Mouse (Mus musculus) E14TG2a.4 (cell line): ENCODE data around the gene Strn4.

Experiments used
- H3K27me3 ChIP-seq: 2 replicates; pipeline ENCODE4 v1.6.1; 2014; ENCODE audit warnings: low read length, control low read depth; ENCODE audit not compliant: insufficient read depth
- H3K36me3 ChIP-seq: 2 replicates; pipeline ENCODE4 v1.6.1; 2014; ENCODE audit warnings: low read length, control low read depth; ENCODE audit not compliant: insufficient read depth
- H3K4me1 ChIP-seq: replicated peaks from 2 replicates; pipeline ENCODE4 v1.6.1; 2014; ENCODE audit warnings: low read depth, low read length, control low read depth
- H3K4me3 ChIP-seq: replicated peaks from 2 replicates; pipeline ENCODE4 v1.5.1; 2014; ENCODE audit warnings: mild to moderate bottlenecking, low read length
- H3K9me3 ChIP-seq: 2 replicates; pipeline ENCODE4 v1.6.1; 2014; ENCODE audit warnings: low read length, control low read depth
- CTCF ChIP-seq: conservative IDR thresholded peaks from 2 replicates; pipeline ENCODE4 v1.5.1; 2014; ENCODE audit warnings: low read length
- NANOG ChIP-seq: IDR thresholded peaks from 2 replicates; pipeline ENCODE4 v1.6.1; 2014; ENCODE audit warnings: borderline replicate concordance, low read length, mixed read lengths
- POU5F1 ChIP-seq: IDR thresholded peaks from 2 replicates; pipeline ENCODE4 v1.6.1; 2014; ENCODE audit warnings: low read length, borderline replicate concordance

Strn4 gene

DNA sequence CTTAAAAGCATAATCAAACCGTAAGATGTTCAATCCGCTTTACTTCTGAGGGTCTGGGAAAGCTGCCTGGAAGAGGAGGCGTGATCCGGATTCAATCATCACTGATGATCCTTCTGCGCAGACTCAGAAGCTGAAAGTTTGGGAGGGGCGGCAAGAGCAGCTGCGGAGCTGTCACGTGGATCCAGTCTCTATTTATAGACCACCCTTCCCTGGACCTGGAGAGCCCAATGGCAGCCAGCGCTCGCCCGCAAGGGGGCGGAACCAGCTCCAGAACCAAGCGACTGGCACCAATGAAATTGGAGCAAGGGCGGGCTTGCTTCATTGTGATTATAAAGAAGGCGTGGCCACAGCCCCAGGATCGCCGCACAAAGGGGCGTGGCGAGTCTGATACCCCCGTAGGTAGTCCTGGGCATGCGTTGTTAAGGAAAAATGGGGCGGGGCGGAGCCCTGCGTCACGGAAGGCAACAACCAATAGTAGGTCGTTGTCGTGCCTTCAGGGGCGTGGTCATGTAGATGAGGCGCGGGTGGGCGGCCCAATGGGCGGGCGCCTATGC, 59.1 kb downstream of the Strn4 start:
- no peak for TF ChIP-seq CTCF
- TF ChIP-seq POU5F1 = no peak
- no peak for TF ChIP-seq NANOG
- Histone ChIP-seq H3K4me1 (peaks cover 52% of the 10 kb centered on the region), H3K9me3 (no peaks in the 10 kb centered on the region), H3K36me3 (no peaks in the 10 kb centered on the region), H3K27me3 (no peaks in the 10 kb centered on the region), H3K4me3 (peak overlapping the region; percentile 88)

DNA sequence AGATGAGACGGTGACA, 59.4 kb downstream of the Strn4 start, which contains the start of gene Dact3:
TSS of gene Dact3 (plus strand) at position 8 of the 16 bp plus-strand sequence.
- TF ChIP-seq POU5F1 (no peak), NANOG (no peak), CTCF (no peak)
- no peaks in the 10 kb centered on the region for H3K27me3 ChIP-seq
- H3K4me1 ChIP-seq = peaks cover 52% of the 10 kb centered on the region
- peak within 1 kb of the TSS; percentile 88 for H3K4me3 ChIP-seq
- H3K36me3 ChIP-seq = no peaks in the 10 kb centered on the region
- no peaks in the 10 kb centered on the region for H3K9me3 ChIP-seq

DNA sequence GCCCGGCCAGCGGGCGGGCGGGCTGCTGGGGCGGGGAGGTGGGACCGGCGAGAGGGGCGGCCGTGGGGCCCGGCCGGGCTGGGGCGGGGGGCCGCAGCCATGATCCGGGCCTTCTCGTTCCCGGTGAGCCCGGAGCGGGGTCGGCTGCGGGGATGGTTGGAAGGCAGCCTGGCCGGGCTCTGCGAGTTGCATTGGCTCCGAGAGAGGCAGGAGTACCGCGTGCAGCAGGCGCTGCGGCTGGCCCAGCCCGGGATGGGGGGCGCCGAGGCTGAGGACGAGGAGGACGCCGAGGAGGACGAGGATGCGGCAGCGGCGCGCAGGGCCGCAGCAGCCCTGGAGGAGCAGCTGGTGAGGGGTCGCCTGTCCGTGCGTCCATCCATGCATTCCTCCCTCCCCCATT, 59.6 kb downstream of the Strn4 start:
- no peaks in the 10 kb centered on the region for H3K9me3 ChIP-seq
- H3K4me1 ChIP-seq = peaks cover 53% of the 10 kb centered on the region
- no peaks in the 10 kb centered on the region for H3K27me3 ChIP-seq
- TF ChIP-seq POU5F1 = no peak
- TF ChIP-seq NANOG = no peak
- TF ChIP-seq CTCF = no peak
- peak overlapping the region; percentile 88 for H3K4me3 ChIP-seq
- no peaks in the 10 kb centered on the region for H3K36me3 ChIP-seq

- Histone ChIP-seq H3K9me3 (no peaks in the 10 kb centered on the region), H3K4me1 (peaks cover 60% of the 10 kb centered on the region), H3K4me3 (peak overlapping the region; percentile 88), H3K27me3 (no peaks in the 10 kb centered on the region), H3K36me3 (no peaks in the 10 kb centered on the region)
- TF ChIP-seq POU5F1 (no peak), NANOG (no peak), CTCF (no peak)
These were observed 60.3 kb downstream of the Strn4 start for GRCm38 (mm10) chr7:16876006-16876405.

GRCm38 (mm10) chr7:16876608-16877007, 60.9 kb downstream of the Strn4 start:
- no peaks in the 10 kb centered on the region for H3K9me3 ChIP-seq
- no peaks in the 10 kb centered on the region for H3K27me3 ChIP-seq
- H3K36me3 ChIP-seq = no peaks in the 10 kb centered on the region
- H3K4me1 ChIP-seq = peaks cover 66% of the 10 kb centered on the region
- TF ChIP-seq POU5F1 (no peak), CTCF (no peak), NANOG (no peak)
- peak overlapping the region; percentile 88 for H3K4me3 ChIP-seq

DNA sequence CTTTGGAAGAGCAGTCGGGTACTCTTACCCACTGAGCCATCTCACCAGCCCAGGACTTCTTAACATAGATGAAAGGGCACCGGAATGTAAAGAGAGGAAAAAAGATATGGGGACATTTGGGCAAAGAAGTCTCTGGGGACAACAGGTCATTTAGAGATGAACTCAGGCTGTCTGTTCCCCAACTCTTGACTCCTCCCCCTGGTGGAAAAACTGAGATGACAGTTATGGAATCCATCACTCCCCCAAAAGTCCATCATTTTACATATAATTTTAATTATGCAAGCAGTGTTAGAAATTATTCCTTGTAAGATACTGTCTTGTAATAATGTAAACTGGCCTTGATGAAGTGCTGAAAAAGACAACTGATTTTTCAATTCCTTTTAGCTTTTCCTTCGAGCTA, 62.0 kb downstream of the Strn4 start:
- TF ChIP-seq POU5F1 (no peak), NANOG (no peak), CTCF (no peak)
- Histone ChIP-seq H3K27me3 (no peaks in the 10 kb centered on the region), H3K4me3 (no peak overlapping the region)

GRCm38 (mm10) chr7:16879796-16880547, 64.3 kb downstream of the Strn4 start:
- Histone ChIP-seq H3K9me3 (no peaks in the 10 kb centered on the region), H3K4me3 (peak overlapping the region; percentile 58), H3K27me3 (no peaks in the 10 kb centered on the region), H3K4me1 (peaks cover 84% of the 10 kb centered on the region), H3K36me3 (peaks cover 6% of the 10 kb centered on the region; the same call in 1 of the 2 replicates)
- TF ChIP-seq POU5F1 (no peak), CTCF (no peak), NANOG (no peak)

More for the DNA sequence above, 62.0 kb downstream of the Strn4 start:
- Histone ChIP-seq H3K9me3 (no peaks in the 10 kb centered on the region), H3K4me1 (peaks cover 75% of the 10 kb centered on the region), H3K36me3 (no peaks in the 10 kb centered on the region)

- Histone ChIP-seq H3K4me1 (peaks cover 83% of the 10 kb centered on the region), H3K36me3 (peaks cover 6% of the 10 kb centered on the region; the same call in 1 of the 2 replicates), H3K4me3 (peak overlapping the region; percentile 58), H3K9me3 (no peaks in the 10 kb centered on the region), H3K27me3 (no peaks in the 10 kb centered on the region)
- TF ChIP-seq NANOG (no peak), CTCF (no peak), POU5F1 (no peak)
These were observed 64.9 kb downstream of the Strn4 start for GRCm38 (mm10) chr7:16880615-16881014.

GRCm38 (mm10) chr7:16883162-16883561, 67.5 kb downstream of the Strn4 start:
- no peaks in the 10 kb centered on the region for H3K9me3 ChIP-seq
- H3K36me3 ChIP-seq = peaks cover 21% of the 10 kb centered on the region
- H3K27me3 ChIP-seq = peaks cover 13% of the 10 kb centered on the region
- no peak overlapping the region for H3K4me3 ChIP-seq
- H3K4me1 ChIP-seq = peaks cover 81% of the 10 kb centered on the region
- TF ChIP-seq NANOG (no peak), POU5F1 (no peak), CTCF (no peak)
